Mouse (Mus musculus) frontal cortex, postnatal 14 days (tissue): Measurements from ENCODE around the gene Golga2.

Experiments
- DNase-seq, 2 experiments: peaks; one replicate each; pipeline ENCODE4 v3.0.0; 2022; ENCODE audit warnings: low spot score in 2 of 2

Golga2 gene

GRCm38 (mm10) chr2:32317791-32318417 lies 30.7 kb downstream of the Golga2 start:
- no peak for DNase-seq

GRCm38 (mm10) chr2:32318709-32319585 lies 31.8 kb downstream of the Golga2 start:
- no peak for DNase-seq

GRCm38 (mm10) chr2:32319586-32320580 lies 32.7 kb downstream of the Golga2 start:
- DNase-seq: no peak

GRCm38 (mm10) chr2:32320721-32321120 lies 33.5 kb downstream of the Golga2 start:
- DNase-seq: no peak

- no peak for DNase-seq
Measured at GRCm38 (mm10) chr2:32321591-32322298, 34.6 kb downstream of the Golga2 start.

GRCm38 (mm10) chr2:32322754-32323741 lies 35.9 kb downstream of the Golga2 start:
- no peak for DNase-seq

- DNase-seq: no peak
Measured at GRCm38 (mm10) chr2:32324322-32324721, 37.1 kb downstream of the Golga2 start.

- DNase-seq: no peak
Measured at GRCm38 (mm10) chr2:32325342-32325741, 38.2 kb downstream of the Golga2 start.

GRCm38 (mm10) chr2:32327200-32327599 lies 40.0 kb downstream of the Golga2 start:
- no peak for DNase-seq

GRCm38 (mm10) chr2:32328911-32329460 lies 41.8 kb downstream of the Golga2 start:
- DNase-seq: no peak

- DNase-seq: no peak
Measured at GRCm38 (mm10) chr2:32329531-32329930, 42.3 kb downstream of the Golga2 start.

GRCm38 (mm10) chr2:32332159-32332558 lies 45.0 kb downstream of the Golga2 start:
- no peak for DNase-seq

- no peak for DNase-seq
Measured at GRCm38 (mm10) chr2:32335888-32336287, 48.7 kb downstream of the Golga2 start.

- no peak for DNase-seq
Measured at GRCm38 (mm10) chr2:32339912-32340642, 52.9 kb downstream of the Golga2 start.

- DNase-seq: no peak
Measured at GRCm38 (mm10) chr2:32340836-32341633, 53.9 kb downstream of the Golga2 start.

- DNase-seq: no peak
Measured at GRCm38 (mm10) chr2:32341634-32341939, 54.4 kb downstream of the Golga2 start.

GRCm38 (mm10) chr2:32342039-32342438 lies 54.9 kb downstream of the Golga2 start:
- DNase-seq: no peak
